Mouse (Mus musculus): ENCODE measurements around the gene Nup210l.
"Not testable (repeated sequence)": the region's sequence is repeated elsewhere in the genome, so short reads cannot be mapped to it uniquely, and the experiment has no call there.

Nup210l gene

GRCm38 (mm10) chr3:90094453-90094852 is 9.5 kb upstream of the Nup210l start:
- in situ Hi-C loops (cut with MboI, MseI), result no loop called here

GRCm38 (mm10) chr3:90097928-90098327 is 6.0 kb upstream of the Nup210l start:
- in situ Hi-C loops (cut with MboI, MseI), result no loop called here

GRCm38 (mm10) chr3:90101010-90101409 is 2.9 kb upstream of the Nup210l start:
- in situ Hi-C loops (cut with MboI, MseI), result no loop called here

DNA sequence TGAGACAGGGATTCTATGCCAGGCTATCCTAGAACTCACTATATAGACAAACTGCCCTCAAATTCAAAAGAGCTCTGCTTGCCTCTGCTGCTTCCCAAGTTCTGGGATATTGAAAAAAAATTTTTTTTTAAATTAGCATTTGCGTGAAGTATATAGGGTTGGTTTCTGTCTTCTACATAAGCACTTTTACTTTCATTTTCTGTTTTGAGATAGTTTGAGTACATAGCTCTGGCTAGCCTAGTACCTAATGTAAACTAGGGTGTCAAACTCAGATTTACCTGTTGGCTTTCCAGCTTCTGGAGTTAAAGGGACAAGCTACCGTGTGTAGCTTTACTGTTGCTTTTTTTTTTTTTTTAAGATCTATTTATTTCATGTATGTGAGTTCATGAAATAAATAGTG is 2.3 kb upstream of the Nup210l start:
- in situ Hi-C loops (cut with MboI, MseI), result no loop called here

DNA sequence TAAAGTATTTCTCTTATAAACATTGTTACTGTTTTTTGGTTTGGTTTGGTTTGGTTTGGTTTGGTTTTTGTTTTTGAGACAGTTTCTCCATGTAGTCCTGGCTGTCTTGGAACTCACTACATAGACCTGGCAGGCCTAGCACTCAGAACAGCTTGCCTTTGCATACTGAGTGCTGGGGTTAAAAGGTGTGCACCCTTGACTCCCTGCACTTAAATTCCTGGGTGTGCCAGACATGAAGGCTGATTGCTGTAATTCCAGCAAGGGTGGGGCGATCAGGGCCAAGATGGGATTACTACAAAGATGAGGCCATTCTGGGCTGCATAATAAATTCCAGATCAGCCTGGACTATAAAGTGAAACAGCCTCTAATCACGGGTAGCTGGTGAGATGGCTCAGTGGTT is 1.7 kb upstream of the Nup210l start:
- in situ Hi-C loops (cut with MboI, MseI), result no loop called here

GRCm38 (mm10) chr3:90103176-90103575 is 756 bp upstream of the Nup210l start:
- in situ Hi-C loops (cut with MboI, MseI), result no loop called here

- in situ Hi-C loops (cut with MboI, MseI), result no loop called here
Measured at GRCm38 (mm10) chr3:90111706-90112105, 7.8 kb downstream of the Nup210l start.

- in situ Hi-C loops (cut with MboI, MseI), result no loop called here
Measured at GRCm38 (mm10) chr3:90114342-90114741, 10.4 kb downstream of the Nup210l start.

DNA sequence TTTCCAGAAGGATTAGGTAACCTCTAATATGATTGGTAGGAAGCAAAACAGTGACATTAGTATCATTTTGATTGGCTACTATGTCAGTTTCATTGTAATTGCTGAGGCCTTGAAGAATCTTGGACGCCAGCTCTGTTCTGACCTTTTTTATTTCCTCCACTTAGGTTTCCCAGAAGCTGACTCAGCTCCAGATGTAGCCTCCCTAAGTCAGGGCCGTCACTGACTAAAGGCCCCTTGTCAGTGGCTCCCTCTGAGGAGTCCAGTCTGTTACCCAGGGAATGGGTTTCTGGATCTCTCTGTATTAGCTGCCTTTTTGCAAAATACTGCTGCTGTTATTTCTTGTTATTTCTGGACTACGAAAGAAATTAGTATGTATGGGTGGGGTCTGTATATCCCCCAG is 11.6 kb downstream of the Nup210l start:
- in situ Hi-C loops (cut with MboI, MseI), result no loop called here

DNA sequence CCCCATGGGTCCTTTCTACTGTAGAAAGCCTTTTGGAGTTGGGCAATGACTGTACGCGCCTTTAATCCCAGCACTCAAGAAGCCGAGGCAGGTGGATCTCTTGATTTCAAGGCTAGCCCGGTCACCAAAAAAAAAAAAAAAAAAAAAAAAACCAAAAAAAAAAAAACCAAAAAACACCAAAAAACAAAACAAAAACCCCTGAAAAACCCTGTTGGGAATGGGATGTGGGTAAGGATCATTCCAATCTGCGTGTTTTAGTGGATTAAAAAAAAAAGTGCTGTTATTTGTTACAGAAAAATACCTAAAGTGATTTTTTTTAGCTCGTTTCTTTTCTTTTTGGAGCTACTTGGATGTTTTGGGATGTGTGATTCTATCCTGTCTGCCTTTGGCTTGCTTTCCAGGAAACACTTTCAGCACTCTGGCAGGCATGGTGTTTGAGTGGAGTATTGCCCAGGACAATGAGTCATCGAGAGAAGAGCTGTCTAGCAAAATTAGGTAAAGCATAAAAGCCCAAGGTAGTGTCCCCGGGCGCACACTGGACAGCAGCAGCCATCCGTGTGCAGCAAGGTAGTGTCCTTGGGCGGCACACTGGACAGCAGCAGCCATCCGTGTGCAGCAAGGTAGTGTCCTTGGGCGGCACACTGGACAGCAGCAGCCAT is 14.3 kb downstream of the Nup210l start:
- in situ Hi-C loops (cut with MboI, MseI), result no loop called here

- in situ Hi-C loops (cut with MboI, MseI), result not testable (repeated sequence)
Measured at GRCm38 (mm10) chr3:90122036-90122435, 18.1 kb downstream of the Nup210l start.

- in situ Hi-C loops (cut with MboI, MseI), result no loop called here
Measured at GRCm38 (mm10) chr3:90125710-90126109, 21.8 kb downstream of the Nup210l start.

- in situ Hi-C loops (cut with MboI, MseI), result no loop called here
Measured at GRCm38 (mm10) chr3:90127881-90128280, 23.9 kb downstream of the Nup210l start.

DNA sequence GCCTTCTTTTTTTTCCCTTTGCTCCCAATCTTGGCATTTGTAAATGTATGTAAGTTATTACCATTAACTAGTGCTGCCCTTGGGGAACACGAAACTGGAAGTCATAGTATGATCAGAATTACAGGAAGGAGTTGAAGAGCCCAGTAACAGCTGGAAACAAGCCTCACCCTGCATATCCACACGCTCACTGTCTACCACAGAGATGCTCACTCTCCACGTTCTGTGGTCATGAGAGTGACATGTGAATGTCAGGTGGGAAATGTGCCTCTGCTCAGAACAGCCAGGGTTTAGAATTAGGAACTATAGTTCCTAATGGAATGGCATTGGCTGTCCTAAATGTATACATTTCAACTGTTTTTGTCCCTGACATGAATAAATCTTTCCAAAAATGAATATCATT is 28.8 kb downstream of the Nup210l start:
- in situ Hi-C loops (cut with MboI, MseI), result no loop called here

- in situ Hi-C loops (cut with MboI, MseI), result no loop called here
Measured at GRCm38 (mm10) chr3:90133331-90133730, 29.4 kb downstream of the Nup210l start.

GRCm38 (mm10) chr3:90134483-90134882 is 30.6 kb downstream of the Nup210l start:
- in situ Hi-C loops (cut with MboI, MseI), result no loop called here

GRCm38 (mm10) chr3:90134993-90135392 is 31.1 kb downstream of the Nup210l start:
- in situ Hi-C loops (cut with MboI, MseI), result no loop called here

GRCm38 (mm10) chr3:90136660-90137059 is 32.7 kb downstream of the Nup210l start:
- in situ Hi-C loops (cut with MboI, MseI), result no loop called here

DNA sequence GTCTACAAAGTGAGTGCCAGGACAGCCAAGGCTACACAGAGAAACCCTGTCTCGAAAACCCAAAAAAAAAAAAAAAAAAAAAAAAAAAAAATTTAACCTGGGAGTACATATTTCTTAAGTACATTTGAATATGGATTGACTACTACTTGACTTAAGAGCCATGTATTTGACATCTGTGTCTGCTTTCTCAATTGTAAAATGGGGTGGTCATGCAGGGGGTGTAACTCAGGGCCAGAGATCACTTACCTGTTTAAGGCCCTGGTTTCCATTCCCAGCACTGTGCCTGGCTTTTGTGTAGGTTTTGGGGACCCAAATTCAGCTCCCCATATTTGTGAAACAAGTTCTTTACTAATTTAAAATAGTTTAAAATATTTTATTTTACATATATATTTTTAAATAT is 33.7 kb downstream of the Nup210l start:
- in situ Hi-C loops (cut with MboI, MseI), result no loop called here

- in situ Hi-C loops (cut with MboI, MseI), result no loop called here
Measured at GRCm38 (mm10) chr3:90139962-90140361, 36.0 kb downstream of the Nup210l start.

DNA sequence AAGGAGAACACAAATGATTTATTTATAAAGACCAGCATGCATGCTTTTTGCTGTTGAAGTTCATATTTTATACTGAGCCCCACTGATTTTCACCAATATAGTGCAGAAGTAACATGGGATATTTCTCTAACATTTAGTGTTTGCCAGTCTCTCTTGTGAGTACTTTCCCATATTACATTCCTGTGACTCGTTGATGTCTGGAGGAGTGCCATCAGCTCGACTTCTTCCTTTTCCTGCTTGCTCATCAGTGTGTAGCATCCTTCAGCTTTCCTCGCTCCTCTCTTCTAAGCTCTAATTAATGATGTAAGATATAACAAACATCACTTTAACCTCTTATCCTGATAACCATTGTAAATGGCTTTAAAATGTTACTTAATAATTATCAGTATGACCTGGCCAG is 41.5 kb downstream of the Nup210l start:
- in situ Hi-C loops (cut with MboI, MseI), result no loop called here

DNA sequence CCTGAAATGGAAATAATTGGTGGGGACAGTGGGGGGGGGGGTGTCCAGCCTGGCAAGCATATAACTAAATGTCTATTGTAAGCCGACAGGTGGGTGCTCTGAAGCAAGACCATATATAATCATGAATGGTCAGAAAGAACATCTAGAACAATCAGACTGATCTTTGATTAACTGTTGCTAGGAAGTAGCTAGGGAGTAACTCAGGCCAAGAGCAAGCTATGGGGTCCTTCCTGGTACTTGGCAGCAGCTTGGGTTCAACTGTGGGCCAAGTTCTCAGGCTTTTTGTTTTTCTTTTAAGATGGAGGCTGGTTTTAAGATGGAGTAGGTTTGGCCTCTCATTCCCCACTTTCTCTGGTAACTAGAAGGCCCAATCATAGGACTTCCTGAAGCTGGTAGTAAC is 42.7 kb downstream of the Nup210l start:
- in situ Hi-C loops (cut with MboI, MseI), result no loop called here

DNA sequence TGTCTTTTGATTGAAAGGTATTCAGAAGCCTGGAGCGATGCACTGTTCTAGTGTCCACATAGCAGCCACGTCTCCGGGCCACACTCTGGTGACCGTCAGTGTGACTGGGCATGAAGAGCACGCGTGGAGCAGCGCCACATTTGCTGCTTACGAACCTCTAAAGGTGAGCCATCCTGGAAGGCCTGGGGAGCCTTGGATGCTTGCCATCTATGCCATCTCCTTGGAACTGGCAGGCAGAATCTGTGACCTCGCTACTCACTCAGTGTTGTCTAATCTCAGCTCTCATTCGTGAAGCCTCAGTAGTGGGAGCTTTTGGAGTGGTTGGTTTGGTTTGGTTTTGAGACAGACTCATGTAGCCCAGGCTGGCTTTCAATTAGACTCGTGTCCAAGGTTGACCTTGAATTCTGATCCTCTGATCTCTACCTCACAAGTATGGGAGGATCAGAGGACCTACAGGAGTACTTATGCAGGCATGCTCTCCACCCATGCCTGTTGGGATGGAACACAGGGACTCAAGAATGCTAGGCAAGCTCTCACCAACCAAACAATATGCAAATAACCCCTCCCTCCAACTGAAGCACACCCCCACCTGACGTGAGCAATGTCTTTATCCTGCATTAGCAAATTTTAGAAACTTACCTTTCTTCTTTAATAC is 47.3 kb downstream of the Nup210l start:
- in situ Hi-C loops (cut with MboI, MseI), result no loop called here

GRCm38 (mm10) chr3:90155996-90156395 is 52.1 kb downstream of the Nup210l start:
- in situ Hi-C loops (cut with MboI, MseI), result no loop called here
